Mouse (Mus musculus) testis, adult 2 months (tissue): ENCODE results near the gene Stra6.

Source experiments
- CTCF ChIP-seq: fragments of 200-500 bp; IDR thresholded peaks from 2 replicates; pipeline ENCODE4 v1.5.1; 2012; ENCODE audit warnings: low read depth, mild to moderate bottlenecking, inconsistent platforms, low read length, moderate library complexity; ENCODE audit not compliant: control insufficient read depth, insufficient read depth, insufficient replicate concordance
- POLR2A ChIP-seq: fragments of 200-500 bp; IDR thresholded peaks from 2 replicates; pipeline ENCODE4 v1.6.1; 2012; ENCODE audit warnings: low read depth, mild to moderate bottlenecking, inconsistent platforms, low read length, moderate library complexity; ENCODE audit not compliant: control insufficient read depth

GRCm38 (mm10) chr9:58035519-58035918, 28.1 kb upstream of the Stra6 start:
- no peak for TF ChIP-seq CTCF
- TF ChIP-seq POLR2A, result no peak
